Mouse (Mus musculus): ENCODE measurements at regions not wholly inside any gene's neighbourhood (a gene's known extent, or its start where the extent isn't known, plus 50 kb on each side); places are given as distances from the start of the nearest gene placed in this dataset.

GRCm38 (mm10) chr3:133626442-133626841 is 81.5 kb upstream of the Tet2 start:
- ATAC-seq = no peak
- 37% methylated on average over 1 of the region's 1 CpGs for WGBS (ENCODE audit: insufficient replicate concordance)
- Histone ChIP-seq H3K27ac (no peak overlapping the region), H3K9me3 (replicated peaks) (no peaks in the 10 kb centered on the region), H3K4me2 (no peak overlapping the region), H3K4me1 (peaks cover 39% of the 10 kb centered on the region), H3K36me3 (no peaks in the 10 kb centered on the region), H3K27me3 (replicated peaks) (no peaks in the 10 kb centered on the region), H3K9ac (no peak overlapping the region), H3K4me3 (no peak overlapping the region)

GRCm38 (mm10) chr3:133627116-133627844 is 82.3 kb upstream of the Tet2 start:
- no peaks in the 10 kb centered on the region for H3K36me3 ChIP-seq
- H3K27me3 ChIP-seq (replicated peaks) = no peaks in the 10 kb centered on the region
- ATAC-seq = peak; percentile 51; the same call in 1 of the 2 replicates
- H3K27ac ChIP-seq = no peak overlapping the region; the same call in 1 of the 2 replicates
- no peak overlapping the region for H3K9ac ChIP-seq
- H3K4me1 ChIP-seq = peaks cover 38% of the 10 kb centered on the region
- WGBS (ENCODE audit: insufficient replicate concordance) = 44% methylated on average over 3 of the region's 3 CpGs
- no peaks in the 10 kb centered on the region for H3K9me3 ChIP-seq (replicated peaks)
- 0 out of 2 replicates have a peak overlapping the region, but pooled peaks have one; percentile 17 for H3K4me2 ChIP-seq
- H3K4me3 ChIP-seq = no peak overlapping the region

- no peaks in the 10 kb centered on the region for H3K9me3 ChIP-seq (replicated peaks)
- ATAC-seq = no peak
- no peak overlapping the region for H3K4me2 ChIP-seq
- WGBS (ENCODE audit: insufficient replicate concordance) = 78% methylated on average over 5 of the region's 5 CpGs
- H3K4me3 ChIP-seq = no peak overlapping the region
- H3K4me1 ChIP-seq = peaks cover 3% of the 10 kb centered on the region; the same call in 1 of the 2 replicates
- no peak overlapping the region for H3K9ac ChIP-seq
- no peaks in the 10 kb centered on the region for H3K36me3 ChIP-seq
- H3K27me3 ChIP-seq (replicated peaks) = no peaks in the 10 kb centered on the region
- no peak overlapping the region for H3K27ac ChIP-seq
Observed at GRCm38 (mm10) chr3:133634306-133634705, 89.4 kb upstream of the Tet2 start.

GRCm38 (mm10) chr3:133645604-133646003 is 100.7 kb upstream of the Tet2 start:
- H3K4me1 ChIP-seq = no peaks in the 10 kb centered on the region
- no peaks in the 10 kb centered on the region for H3K36me3 ChIP-seq
- no peak overlapping the region for H3K27ac ChIP-seq
- no peak overlapping the region for H3K4me3 ChIP-seq
- no peaks in the 10 kb centered on the region for H3K27me3 ChIP-seq (replicated peaks)
- no peaks in the 10 kb centered on the region for H3K9me3 ChIP-seq (replicated peaks)
- no peak for ATAC-seq
- H3K4me2 ChIP-seq = no peak overlapping the region
- no peak overlapping the region for H3K9ac ChIP-seq
- 78% methylated on average over 1 of the region's 1 CpGs for WGBS (ENCODE audit: insufficient replicate concordance)

- no peak overlapping the region for H3K4me2 ChIP-seq
- no peaks in the 10 kb centered on the region for H3K4me1 ChIP-seq
- no peak overlapping the region for H3K27ac ChIP-seq
- H3K36me3 ChIP-seq = no peaks in the 10 kb centered on the region
- 73% methylated on average over 7 of the region's 7 CpGs for WGBS (ENCODE audit: insufficient replicate concordance)
- no peak overlapping the region for H3K9ac ChIP-seq
- no peaks in the 10 kb centered on the region for H3K27me3 ChIP-seq (replicated peaks)
- no peak overlapping the region for H3K4me3 ChIP-seq
- no peaks in the 10 kb centered on the region for H3K9me3 ChIP-seq (replicated peaks)
- no peak for ATAC-seq
Observed at GRCm38 (mm10) chr3:133646449-133647059, 101.6 kb upstream of the Tet2 start.

- no peaks in the 10 kb centered on the region for H3K36me3 ChIP-seq
- ATAC-seq = no peak
- no peaks in the 10 kb centered on the region for H3K9me3 ChIP-seq (replicated peaks)
- no peak overlapping the region for H3K4me2 ChIP-seq
- no peaks in the 10 kb centered on the region for H3K4me1 ChIP-seq
- no peak overlapping the region for H3K9ac ChIP-seq
- H3K27ac ChIP-seq = no peak overlapping the region
- H3K4me3 ChIP-seq = no peak overlapping the region
- no peaks in the 10 kb centered on the region for H3K27me3 ChIP-seq (replicated peaks)
Observed at GRCm38 (mm10) chr3:133650025-133650424, 105.1 kb upstream of the Tet2 start.

GRCm38 (mm10) chr3:133651996-133652395 is 107.1 kb upstream of the Tet2 start:
- H3K4me3 ChIP-seq = no peak overlapping the region
- no peaks in the 10 kb centered on the region for H3K36me3 ChIP-seq
- no peak overlapping the region for H3K9ac ChIP-seq
- no peak overlapping the region for H3K27ac ChIP-seq
- H3K9me3 ChIP-seq (replicated peaks) = no peaks in the 10 kb centered on the region
- no peak for ATAC-seq
- no peaks in the 10 kb centered on the region for H3K27me3 ChIP-seq (replicated peaks)
- no peak overlapping the region for H3K4me2 ChIP-seq
- H3K4me1 ChIP-seq = no peaks in the 10 kb centered on the region
- WGBS (ENCODE audit: insufficient replicate concordance) = 60% methylated on average over 4 of the region's 4 CpGs

- WGBS (ENCODE audit: insufficient replicate concordance) = 39% methylated on average over 8 of the region's 8 CpGs
- no peak; the same call in 1 of the 2 replicates for ATAC-seq
Observed at GRCm38 (mm10) chr3:133659759-133660158, 114.8 kb upstream of the Tet2 start.

GRCm38 (mm10) chr3:133661303-133661702 is 116.4 kb upstream of the Tet2 start:
- WGBS (ENCODE audit: insufficient replicate concordance) = 72% methylated on average over 3 of the region's 3 CpGs
- Histone ChIP-seq H3K9me3 (replicated peaks) (no peaks in the 10 kb centered on the region), H3K36me3 (no peaks in the 10 kb centered on the region), H3K27ac (no peak overlapping the region), H3K27me3 (replicated peaks) (no peaks in the 10 kb centered on the region), H3K4me3 (no peak overlapping the region), H3K9ac (no peak overlapping the region), H3K4me1 (no peaks in the 10 kb centered on the region), H3K4me2 (no peak overlapping the region)
- ATAC-seq = no peak

More at GRCm38 (mm10) chr3:133659759-133660158, 114.8 kb upstream of the Tet2 start:
- no peak overlapping the region for H3K27ac ChIP-seq
- no peaks in the 10 kb centered on the region for H3K27me3 ChIP-seq (replicated peaks)
- no peaks in the 10 kb centered on the region for H3K36me3 ChIP-seq
- H3K4me2 ChIP-seq = no peak overlapping the region
- H3K9me3 ChIP-seq (replicated peaks) = no peaks in the 10 kb centered on the region
- H3K4me3 ChIP-seq = no peak overlapping the region
- H3K4me1 ChIP-seq = no peaks in the 10 kb centered on the region
- no peak overlapping the region for H3K9ac ChIP-seq

GRCm38 (mm10) chr3:133664914-133665313 is 120.0 kb upstream of the Tet2 start:
- no peaks in the 10 kb centered on the region for H3K4me1 ChIP-seq
- no peaks in the 10 kb centered on the region for H3K36me3 ChIP-seq
- no peaks in the 10 kb centered on the region for H3K27me3 ChIP-seq (replicated peaks)
- no peaks in the 10 kb centered on the region for H3K9me3 ChIP-seq (replicated peaks)
- no peak overlapping the region for H3K4me2 ChIP-seq
- H3K4me3 ChIP-seq = no peak overlapping the region
- 63% methylated on average over 3 of the region's 3 CpGs for WGBS (ENCODE audit: insufficient replicate concordance)
- no peak for ATAC-seq
- no peak overlapping the region for H3K9ac ChIP-seq
- no peak overlapping the region for H3K27ac ChIP-seq

- Histone ChIP-seq H3K36me3 (no peaks in the 10 kb centered on the region), H3K4me2 (no peak overlapping the region), H3K27ac (no peak overlapping the region), H3K9me3 (replicated peaks) (no peaks in the 10 kb centered on the region), H3K9ac (no peak overlapping the region), H3K4me1 (no peaks in the 10 kb centered on the region), H3K4me3 (no peak overlapping the region), H3K27me3 (replicated peaks) (no peaks in the 10 kb centered on the region)
- WGBS (ENCODE audit: insufficient replicate concordance) = 75% methylated on average over 6 of the region's 6 CpGs
- ATAC-seq = no peak
Observed at GRCm38 (mm10) chr3:133665425-133666317, 120.7 kb upstream of the Tet2 start.
